Mouse (Mus musculus): ENCODE data around the gene Zfx. TPM values are rescaled to one million over a fixed set of nuclear protein-coding genes. Genes with fewer than 3 reads are reported as not detected.

Zfx gene
- total and polyA plus RNA-seq, 3 experiments, result 14.3 to 17.7 (median 16.4) TPM

- Histone ChIP-seq H3K4me2 (ENCODE audit: insufficient read depth, low read depth, poor library complexity, severe bottlenecking) (no peak overlapping the region), H3K9me3 (replicated peaks; ENCODE audit: low read length) (no peaks in the 10 kb centered on the region), H3K9ac (ENCODE audit: insufficient read depth, low read depth) (no peak overlapping the region), H3K4me1 (ENCODE audit: control insufficient read depth in 1 of 2, insufficient read depth in 2 of 2) (no peaks in the 10 kb centered on the region), H3K4me3 (replicated peaks in 1 of 3; ENCODE audit: low read depth in 2 of 3, low read length in 2 of 3, poor library complexity in 1 of 3) (no peak overlapping the region), H3K36me3 (replicated peaks in 1 of 2; ENCODE audit: control insufficient read depth in 1 of 2, insufficient read depth in 1 of 2, low read length in 1 of 2) (no peaks in the 10 kb centered on the region), H3K79me2 (replicated peaks; ENCODE audit: control insufficient read depth, extremely low read depth, insufficient read depth, poor library complexity, severe bottlenecking) (no peaks in the 10 kb centered on the region), H3K27me3 (replicated peaks) (no peaks in the 10 kb centered on the region), H3K27ac (ENCODE audit: insufficient read depth, low read depth) (no peak overlapping the region)
- dilution Hi-C loops (cut with MboI; ENCODE audit: extremely low pct_ligation_motif_present, extremely low pct_unique_long_range_greater_than_20kb, low sequenced_read_pairs), result no loop called here
- in situ Hi-C loops (cut with MboI; ENCODE audit: low pct_ligation_motif_present, low pct_unique_long_range_greater_than_20kb, low sequenced_read_pairs), result loop anchor here (25.0 kb wide), 1 partner anchor 262 kb away; no protein-coding TSS in a partner anchor
- TF ChIP-seq ZKSCAN1 (IDR thresholded peaks at IDR 0.05; ENCODE audit: borderline replicate concordance, low read depth, low read length) (no peak), SIN3A (IDR thresholded peaks at IDR 0.05; ENCODE audit: low read length) (no peak), ZMIZ1 (IDR thresholded peaks at IDR 0.05; ENCODE audit: low read depth, low read length) (no peak), ELF1 (IDR thresholded peaks at IDR 0.05; ENCODE audit: low read depth, low read length) (no peak), CHD1 (IDR thresholded peaks at IDR 0.05; ENCODE audit: low read depth, low read length) (no peak), CTCF (conservative IDR thresholded peaks at IDR 0.05 in 1 of 2, IDR thresholded peaks at IDR 0.05 in 1 of 2; ENCODE audit: low read depth in 2 of 2, low read length in 2 of 2) (no peak), SMC3 (IDR thresholded peaks at IDR 0.05; ENCODE audit: low read depth, low read length) (no peak), USF2 (conservative IDR thresholded peaks at IDR 0.05; ENCODE audit: low read depth, low read length) (no peak), KAT2A (IDR thresholded peaks at IDR 0.05; ENCODE audit: insufficient replicate concordance, low read length) (no peak), IRF4 (IDR thresholded peaks at IDR 0.05; ENCODE audit: low read depth, low read length) (no peak), NELFE (IDR thresholded peaks at IDR 0.05; ENCODE audit: low read depth, low read length) (no peak)
- no peak for DNase-seq (ENCODE audit: extremely low read depth)
These were observed 74.5 kb downstream of the Zfx start for GRCm38 (mm10) chrX:94049048-94049447.

DNA sequence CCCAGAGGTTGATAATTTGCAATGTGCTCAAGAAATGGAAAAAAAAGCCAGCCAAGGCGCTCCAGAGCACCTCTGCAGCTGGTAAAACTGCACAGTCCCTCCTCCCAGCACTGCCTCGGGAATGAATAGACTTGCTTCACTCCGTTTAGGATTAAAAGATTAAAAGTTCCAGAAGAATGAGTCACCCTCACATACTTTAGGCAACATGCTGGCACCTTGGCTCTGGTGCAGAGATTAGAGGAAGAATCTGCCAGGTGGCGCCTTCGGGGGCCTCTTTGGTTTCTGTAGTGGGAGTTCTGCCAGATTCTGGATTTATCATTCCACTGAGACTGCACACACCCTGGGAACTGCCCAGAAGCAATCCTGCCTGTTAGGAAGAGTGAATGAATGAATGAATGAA is 75.5 kb downstream of the Zfx start:
- Histone ChIP-seq H3K9me3 (replicated peaks; ENCODE audit: low read length) (no peaks in the 10 kb centered on the region), H3K79me2 (replicated peaks; ENCODE audit: control insufficient read depth, extremely low read depth, insufficient read depth, poor library complexity, severe bottlenecking) (no peaks in the 10 kb centered on the region), H3K27ac (ENCODE audit: insufficient read depth, low read depth) (no peak overlapping the region), H3K4me2 (ENCODE audit: insufficient read depth, low read depth, poor library complexity, severe bottlenecking) (no peak overlapping the region), H3K4me1 (ENCODE audit: control insufficient read depth in 1 of 2, insufficient read depth in 2 of 2) (no peaks in the 10 kb centered on the region), H3K27me3 (replicated peaks) (no peaks in the 10 kb centered on the region), H3K36me3 (replicated peaks in 1 of 2; ENCODE audit: control insufficient read depth in 1 of 2, insufficient read depth in 1 of 2, low read length in 1 of 2) (no peaks in the 10 kb centered on the region), H3K9ac (ENCODE audit: insufficient read depth, low read depth) (no peak overlapping the region), H3K4me3 (replicated peaks in 1 of 3; ENCODE audit: low read depth in 2 of 3, low read length in 2 of 3, poor library complexity in 1 of 3) (no peak overlapping the region)
- DNase-seq (ENCODE audit: extremely low read depth), result no peak
- TF ChIP-seq USF2 (conservative IDR thresholded peaks at IDR 0.05; ENCODE audit: low read depth, low read length) (no peak), JUND (conservative IDR thresholded peaks at IDR 0.05; ENCODE audit: low read depth, low read length) (no peak), NELFE (IDR thresholded peaks at IDR 0.05; ENCODE audit: low read depth, low read length) (no peak), SMC3 (IDR thresholded peaks at IDR 0.05; ENCODE audit: low read depth, low read length) (no peak), RCOR1 (conservative IDR thresholded peaks at IDR 0.05; ENCODE audit: low read depth, low read length) (no peak), CHD1 (IDR thresholded peaks at IDR 0.05; ENCODE audit: low read depth, low read length) (no peak), PAX5 (IDR thresholded peaks at IDR 0.05; ENCODE audit: low read length) (no peak), MXI1 (IDR thresholded peaks at IDR 0.05; ENCODE audit: low read depth, low read length) (no peak), ETS1 (conservative IDR thresholded peaks at IDR 0.05; ENCODE audit: low read depth, low read length) (no peak), ZKSCAN1 (IDR thresholded peaks at IDR 0.05; ENCODE audit: borderline replicate concordance, low read depth, low read length) (no peak), E2F4 (IDR thresholded peaks at IDR 0.05; ENCODE audit: insufficient replicate concordance, low read depth, low read length) (no peak), TCF12 (IDR thresholded peaks at IDR 0.05; ENCODE audit: low read depth, low read length) (no peak), JUN (IDR thresholded peaks at IDR 0.05; ENCODE audit: insufficient read depth, low read depth, low read length) (no peak), HCFC1 (IDR thresholded peaks at IDR 0.05; ENCODE audit: low read depth, low read length) (no peak)
- in situ Hi-C loops (cut with MboI; ENCODE audit: low pct_ligation_motif_present, low pct_unique_long_range_greater_than_20kb, low sequenced_read_pairs), result loop anchor here (25.0 kb wide), 1 partner anchor 261 kb away; no protein-coding TSS in a partner anchor
- dilution Hi-C loops (cut with MboI; ENCODE audit: extremely low pct_ligation_motif_present, extremely low pct_unique_long_range_greater_than_20kb, low sequenced_read_pairs), result no loop called here

All from CH12.LX (cell line).